In the genomic region with DNA sequence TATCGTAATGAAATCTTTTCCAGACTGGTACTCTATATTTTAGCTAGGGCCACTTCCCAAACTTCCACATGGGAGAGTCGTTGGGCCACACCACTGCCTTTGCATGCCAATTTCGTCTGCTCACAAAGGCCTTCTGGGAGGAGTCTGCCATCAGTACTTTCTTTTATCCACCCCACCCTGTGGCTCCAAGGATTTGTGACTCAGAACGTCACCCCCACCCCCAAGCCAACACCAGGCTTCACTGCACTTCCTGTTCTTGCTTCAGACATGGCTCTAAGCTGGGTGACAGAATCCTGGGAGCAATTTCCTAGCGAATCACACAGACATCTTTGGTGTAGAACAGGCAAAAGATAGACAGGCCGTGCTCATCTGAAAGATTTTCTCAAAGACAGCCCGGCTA, we compare ENCODE assay signal across 9 mouse cellular contexts. TPM values are rescaled to one million over a fixed set of nuclear protein-coding genes. Genes with fewer than 3 reads are reported as not detected.
A peak's percentile ranks its signal among the peaks of the same experiment; 100 is the strongest.
DNase-seq lines count a peak whose midpoint lies in the region; ATAC-seq and TF ChIP-seq lines count a peak whose summit lies in the region.
"Had no signal": no experiment of that assay in that cellular context is flagged by ENCODE, and none has a peak within 500 bp of the region (broad histone marks: within the 10 kb centered on the region; RNA-seq: fewer than 3 reads in every experiment).

No protein-coding gene starts in this region.

- peak; percentile 45 for DNase-seq in gastrocnemius, adult 18-20 months (ENCODE audit: low spot score)
- no peak for DNase-seq in gastrocnemius, adult 8-10 months (ENCODE audit: low spot score in 2 of 2)
- peak; percentile 84 for DNase-seq in Muller cell, postnatal 12 days (ENCODE audit: inconsistent ontology term)
- peak; percentile 37 for DNase-seq in gastrocnemius, postnatal 25 days
- DNase-seq in lung, postnatal 0 days (ENCODE audit: low spot score): peak; percentile 76
- no peak for DNase-seq in cerebellum, postnatal 36 days
- no peak for DNase-seq in hindbrain, embryonic 14.5 days (ENCODE audit: low spot score)
- DNase-seq: thymus, postnatal 14 days had no signal

- H3K9me3 ChIP-seq in lung, postnatal 0 days (ENCODE audit: low read length): no peaks in the 10 kb centered on the region
- no peaks in the 10 kb centered on the region for H3K9me3 ChIP-seq in neural tube, embryonic 15.5 days (replicated peaks)
- H3K9me3 ChIP-seq in hindbrain, embryonic 14.5 days (ENCODE audit: control insufficient read depth, low read length): no peaks in the 10 kb centered on the region

- 44% methylated on average over 7 of the region's 7 CpGs for WGBS in lung, postnatal 0 days
- 59% methylated on average over 7 of the region's 7 CpGs for WGBS in neural tube, embryonic 15.5 days
- WGBS in hindbrain, embryonic 14.5 days: 63% methylated on average over 7 of the region's 7 CpGs

- no peak overlapping the region for H3K9ac ChIP-seq in lung, postnatal 0 days (replicated peaks; ENCODE audit: low read depth)
- H3K9ac ChIP-seq in neural tube, embryonic 15.5 days (replicated peaks): no peak overlapping the region
- H3K9ac ChIP-seq in hindbrain, embryonic 14.5 days: no peak overlapping the region

- H3K27ac ChIP-seq in lung, postnatal 0 days (ENCODE audit: low read length): peak overlapping the region; percentile 57; the same call in 1 of the 2 replicates
- H3K27ac ChIP-seq in neural tube, embryonic 15.5 days (replicated peaks): no peak overlapping the region
- H3K27ac ChIP-seq in hindbrain, embryonic 14.5 days: no peak overlapping the region

- no peak overlapping the region for H3K4me2 ChIP-seq in lung, postnatal 0 days (replicated peaks; ENCODE audit: low read depth, low read length)
- H3K4me2 ChIP-seq in neural tube, embryonic 15.5 days: no peak overlapping the region
- no peak overlapping the region for H3K4me2 ChIP-seq in hindbrain, embryonic 14.5 days (replicated peaks)

- H3K27me3 ChIP-seq in lung, postnatal 0 days (replicated peaks; ENCODE audit: insufficient read depth, low read length): no peaks in the 10 kb centered on the region
- H3K27me3 ChIP-seq in neural tube, embryonic 15.5 days (replicated peaks): no peaks in the 10 kb centered on the region
- no peaks in the 10 kb centered on the region for H3K27me3 ChIP-seq in hindbrain, embryonic 14.5 days (ENCODE audit: control insufficient read depth, insufficient read depth, low read length)

- TF ChIP-seq CTCF in lung, postnatal 0 days (IDR thresholded peaks at IDR 0.05): no peak

- ATAC-seq in lung, postnatal 0 days: peak; percentile 73
- ATAC-seq in neural tube, embryonic 15.5 days (ENCODE audit: low FRiP score): no peak
- ATAC-seq in hindbrain, embryonic 14.5 days (ENCODE audit: low FRiP score): no peak

- no peak for TF ChIP-seq EP300 in lung, postnatal 0 days (IDR thresholded peaks at IDR 0.05)

- peaks cover 29% of the 10 kb centered on the region; the same call in 1 of the 2 replicates for H3K36me3 ChIP-seq in lung, postnatal 0 days (ENCODE audit: insufficient read depth, low read length)
- H3K36me3 ChIP-seq in neural tube, embryonic 15.5 days: peaks cover 48% of the 10 kb centered on the region
- H3K36me3 ChIP-seq in hindbrain, embryonic 14.5 days (replicated peaks; ENCODE audit: control insufficient read depth, insufficient read depth): peaks cover 62% of the 10 kb centered on the region

- no peak overlapping the region for H3K4me3 ChIP-seq in lung, postnatal 0 days (ENCODE audit: low read depth, low read length)
- no peak overlapping the region for H3K4me3 ChIP-seq in neural tube, embryonic 15.5 days (replicated peaks)
- no peak overlapping the region for H3K4me3 ChIP-seq in hindbrain, embryonic 14.5 days (replicated peaks; ENCODE audit: low read length)

- peaks cover 5% of the 10 kb centered on the region; the same call in 1 of the 2 replicates for H3K4me1 ChIP-seq in lung, postnatal 0 days (ENCODE audit: insufficient read depth, low read depth, low read length)
- 0 out of 2 replicates have a peak, but pooled peaks cover 3% of the 10 kb centered on the region for H3K4me1 ChIP-seq in neural tube, embryonic 15.5 days
- H3K4me1 ChIP-seq in hindbrain, embryonic 14.5 days (replicated peaks; ENCODE audit: control insufficient read depth, insufficient read depth, low read length): no peaks in the 10 kb centered on the region

RNA-seq across cellular contexts. Expression of a gene that starts 3.6 kb away (rescaled TPM):
- 1 to 10 TPM; 4.1 to 5.2 TPM for total RNA-seq in gastrocnemius, adult 18-20 months (2021)
- total RNA-seq in gastrocnemius, adult 8-10 months (2022): 10 to 100 TPM in 2 of 4 experiments, 1 to 10 TPM in 2; 6.0 to 12.0 (median 9.2) TPM
- 1 to 10 TPM; 1.4 to 2.3 TPM for total RNA-seq in gastrocnemius, postnatal 25 days (2021)
- not detected in 2 replicates for polyA plus RNA-seq in lung, postnatal 0 days (2015; fragmentation: Nextera tagmentation; extraction: Ambion mirVana)
- 0.22 TPM in 1 of 2 replicates, not detected in the other for polyA plus RNA-seq in neural tube, embryonic 15.5 days (2015; fragmentation: Nextera tagmentation; extraction: Ambion mirVana)
- polyA plus RNA-seq in hindbrain, embryonic 14.5 days (2014; fragmentation: Nextera tagmentation; extraction: Ambion mirVana): 0.29 TPM in 1 of 2 replicates, not detected in the other

RNA-seq across cellular contexts. Expression of a gene that starts 17.1 kb away (rescaled TPM):
- total RNA-seq in gastrocnemius, adult 18-20 months (2021): 10 to 100 TPM; 28.9 to 34.5 TPM
- 10 to 100 TPM; 25.0 to 32.5 (median 30.2) TPM for total RNA-seq in gastrocnemius, adult 8-10 months (2022)
- total RNA-seq in gastrocnemius, postnatal 25 days (2021): 10 to 100 TPM; 24.3 to 32.7 TPM
- polyA plus RNA-seq in lung, postnatal 0 days (2015; fragmentation: Nextera tagmentation; extraction: Ambion mirVana): 5.2 and 5.3 TPM in 2 replicates
- 6.8 and 8.1 TPM in 2 replicates for polyA plus RNA-seq in neural tube, embryonic 15.5 days (2015; fragmentation: Nextera tagmentation; extraction: Ambion mirVana)
- polyA plus RNA-seq in hindbrain, embryonic 14.5 days (2014; fragmentation: Nextera tagmentation; extraction: Ambion mirVana): 3.9 and 4.4 TPM in 2 replicates

RNA-seq across cellular contexts. Expression of a gene that starts 41.5 kb away (rescaled TPM):
- 10 to 100 TPM; 57.5 to 62.5 TPM for total RNA-seq in gastrocnemius, adult 18-20 months (2021)
- total RNA-seq in gastrocnemius, adult 8-10 months (2022): 10 to 100 TPM; 53.9 to 63.4 (median 56.8) TPM
- 10 to 100 TPM; 34.4 to 42.4 TPM for total RNA-seq in gastrocnemius, postnatal 25 days (2021)
- 16.8 and 19.7 TPM in 2 replicates for polyA plus RNA-seq in lung, postnatal 0 days (2015; fragmentation: Nextera tagmentation; extraction: Ambion mirVana)
- polyA plus RNA-seq in neural tube, embryonic 15.5 days (2015; fragmentation: Nextera tagmentation; extraction: Ambion mirVana): 11.9 and 14.9 TPM in 2 replicates
- 12.0 and 12.1 TPM in 2 replicates for polyA plus RNA-seq in hindbrain, embryonic 14.5 days (2014; fragmentation: Nextera tagmentation; extraction: Ambion mirVana)

RNA-seq across cellular contexts. Expression of a gene that starts 58.1 kb away (rescaled TPM):
- total RNA-seq in gastrocnemius, adult 18-20 months (2021): 10 to 100 TPM; 13.3 to 15.7 TPM
- total RNA-seq in gastrocnemius, adult 8-10 months (2022): 10 to 100 TPM in 3 of 4 experiments, 1 to 10 TPM in 1; 9.2 to 14.0 (median 12.3) TPM
- 10 to 100 TPM; 14.7 to 14.8 TPM for total RNA-seq in gastrocnemius, postnatal 25 days (2021)
- polyA plus RNA-seq in lung, postnatal 0 days (2015; fragmentation: Nextera tagmentation; extraction: Ambion mirVana): 1.1 and 1.2 TPM in 2 replicates
- polyA plus RNA-seq in neural tube, embryonic 15.5 days (2015; fragmentation: Nextera tagmentation; extraction: Ambion mirVana): 0.10 and 0.28 TPM in 2 replicates
- polyA plus RNA-seq in hindbrain, embryonic 14.5 days (2014; fragmentation: Nextera tagmentation; extraction: Ambion mirVana): not detected in 2 replicates

Comparison
In these comparisons a context has a peak if more than half of its experiments do, and no peak if none do; other contexts are left out.
1. DNase-seq: peak in gastrocnemius, adult 18-20 months (single experiment), Muller cell, postnatal 12 days (single experiment), gastrocnemius, postnatal 25 days (single experiment) and lung, postnatal 0 days (single experiment); none in gastrocnemius, adult 8-10 months (0 of 2), cerebellum, postnatal 36 days (0 of 2) and hindbrain, embryonic 14.5 days (single experiment).